Mouse (Mus musculus) kidney, postnatal 14 days (tissue): Measurements from ENCODE around the gene Rab12.
A peak's percentile ranks its signal among the peaks of the same experiment; 100 is the strongest.

Experiments used
- DNase-seq: peaks from one replicate; pipeline ENCODE4 v3.0.0; 2022; ENCODE audit warnings: mixed read lengths

Gene Rab12

GRCm38 (mm10) chr17:66498598-66498997, 20.9 kb downstream of the Rab12 start:
- no peak for DNase-seq

GRCm38 (mm10) chr17:66496589-66496988, 22.9 kb downstream of the Rab12 start:
- DNase-seq = no peak

- peak; percentile 60 for DNase-seq
Measured at GRCm38 (mm10) chr17:66490022-66490601, 29.4 kb downstream of the Rab12 start.

- no peak for DNase-seq
Measured at GRCm38 (mm10) chr17:66486576-66486975, 33.0 kb downstream of the Rab12 start.

- DNase-seq = peak; percentile 73
Measured at GRCm38 (mm10) chr17:66485742-66486141, 33.8 kb downstream of the Rab12 start.

- no peak for DNase-seq
Measured at GRCm38 (mm10) chr17:66484965-66485364, 34.6 kb downstream of the Rab12 start.

- no peak for DNase-seq
Measured at GRCm38 (mm10) chr17:66483651-66484454, 35.7 kb downstream of the Rab12 start.

GRCm38 (mm10) chr17:66481295-66481694, 38.2 kb downstream of the Rab12 start:
- DNase-seq = no peak

GRCm38 (mm10) chr17:66480491-66481278, 38.8 kb downstream of the Rab12 start:
- DNase-seq = no peak

- DNase-seq = no peak
Measured at GRCm38 (mm10) chr17:66479813-66480490, 39.6 kb downstream of the Rab12 start.

- no peak for DNase-seq
Measured at GRCm38 (mm10) chr17:66479311-66479710, 40.2 kb downstream of the Rab12 start.

- no peak for DNase-seq
Measured at GRCm38 (mm10) chr17:66473205-66473604, 46.3 kb downstream of the Rab12 start.

- no peak for DNase-seq
Measured at GRCm38 (mm10) chr17:66471775-66472174, 47.8 kb downstream of the Rab12 start.

GRCm38 (mm10) chr17:66471252-66471651, 48.3 kb downstream of the Rab12 start:
- no peak for DNase-seq

GRCm38 (mm10) chr17:66470020-66470419, 49.5 kb downstream of the Rab12 start:
- DNase-seq = peak; percentile 16

GRCm38 (mm10) chr17:66457278-66457677, 62.3 kb downstream of the Rab12 start:
- no peak for DNase-seq

- DNase-seq = peak; percentile 90
Measured at GRCm38 (mm10) chr17:66451143-66451542, 68.4 kb downstream of the Rab12 start.

- no peak for DNase-seq
Measured at GRCm38 (mm10) chr17:66450526-66451070, 68.9 kb downstream of the Rab12 start.

- DNase-seq = peak; percentile 83
Measured at GRCm38 (mm10) chr17:66449460-66450341, 69.8 kb downstream of the Rab12 start, which contains the start of gene Mtcl1. Mtcl1 (minus strand) TSS chr17:66449750.

- DNase-seq = peak; percentile 51
Measured at GRCm38 (mm10) chr17:66448421-66449405, 70.8 kb downstream of the Rab12 start.
